In the genomic region with DNA sequence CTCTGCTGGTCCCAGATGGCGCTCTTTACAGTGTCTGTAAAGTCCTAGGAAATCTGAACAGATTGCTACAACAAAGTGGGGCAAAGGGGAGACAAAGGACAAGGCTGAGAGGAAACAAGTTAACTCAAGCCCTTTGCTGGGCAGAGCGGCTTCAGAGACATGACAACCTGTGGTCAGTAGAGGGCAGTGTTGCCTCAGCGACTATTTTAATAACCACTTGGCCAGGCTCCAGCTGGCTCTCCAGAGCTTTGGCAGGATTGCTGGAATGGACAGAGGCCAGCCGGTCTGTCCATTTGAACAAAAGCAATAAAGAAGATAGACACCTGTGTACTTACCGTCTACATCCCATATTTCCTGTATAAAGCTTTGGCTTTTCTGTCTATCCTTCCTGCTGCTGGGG, we compare ENCODE assay signal across 8 mouse cellular contexts. TPM values are rescaled to one million over a fixed set of nuclear protein-coding genes. Genes with fewer than 3 reads are reported as not detected.
DNase-seq lines count a peak whose midpoint lies in the region; ATAC-seq and TF ChIP-seq lines count a peak whose summit lies in the region.

No protein-coding gene starts in this region.

- no peak overlapping the region for H3K4me3 ChIP-seq in kidney, embryonic 14.5 days (ENCODE audit: low read length)
- no peak overlapping the region for H3K4me3 ChIP-seq in liver, adult 2 months (ENCODE audit: insufficient read depth, low read depth, low read length)
- H3K4me3 ChIP-seq in neural tube, embryonic 12.5 days: no peak overlapping the region
- H3K4me3 ChIP-seq in testis, adult 2 months (ENCODE audit: control insufficient read depth, low read depth, low read length): no peak overlapping the region

- peak; percentile 85 for TF ChIP-seq CTCF in liver, adult 2 months (IDR thresholded peaks at IDR 0.05; ENCODE audit: low read depth, low read length)
- peak; percentile 76; the same call in 1 of the 2 replicates for TF ChIP-seq CTCF in testis, adult 2 months (IDR thresholded peaks at IDR 0.05; ENCODE audit: control insufficient read depth, insufficient read depth, insufficient replicate concordance, low read depth, low read length)

- 1% methylated on average over 5 of the region's 5 CpGs for WGBS in kidney, embryonic 14.5 days
- WGBS in liver, adult 2 months: 2% methylated on average over 5 of the region's 5 CpGs
- WGBS in neural tube, embryonic 12.5 days: under 1% methylated on average over 5 of the region's 5 CpGs

- peak; percentile 11 to 50 for DNase-seq in spleen, adult 18-20 months
- DNase-seq in spleen, adult 12 weeks (ENCODE audit: low spot score): no peak
- peak; percentile 69 for DNase-seq in embryo, embryonic 11.5 days (ENCODE audit: low read depth, low spot score)
- peak; percentile 89 for DNase-seq in heart, adult 8-10 months (ENCODE audit: low spot score)
- peak; percentile 71 for DNase-seq in liver, adult 2 months (ENCODE audit: extremely low read depth, low read depth, low spot score)

- ATAC-seq in kidney, embryonic 14.5 days (ENCODE audit: low FRiP score, low TSS enrichment): peak; percentile 61
- peak; percentile 18 for ATAC-seq in neural tube, embryonic 12.5 days (ENCODE audit: low FRiP score, low read depth)

- H3K79me2 ChIP-seq in liver, adult 2 months (ENCODE audit: control insufficient read depth, insufficient read depth, low read length): no peaks in the 10 kb centered on the region

- no peak overlapping the region for H3K27ac ChIP-seq in kidney, embryonic 14.5 days (ENCODE audit: low read depth, low read length)
- no peak overlapping the region for H3K27ac ChIP-seq in liver, adult 2 months (replicated peaks; ENCODE audit: insufficient read depth, low read depth, low read length)
- H3K27ac ChIP-seq in neural tube, embryonic 12.5 days: peak overlapping the region; percentile 10; the same call in 1 of the 2 replicates
- H3K27ac ChIP-seq in testis, adult 2 months (ENCODE audit: control insufficient read depth, insufficient read depth, low read depth, low read length): no peak overlapping the region

- H3K4me2 ChIP-seq in kidney, embryonic 14.5 days (replicated peaks; ENCODE audit: low read depth, low read length): no peak overlapping the region
- no peak overlapping the region for H3K4me2 ChIP-seq in neural tube, embryonic 12.5 days (replicated peaks)

- TF ChIP-seq POLR2A in liver, adult 2 months (IDR thresholded peaks at IDR 0.05; ENCODE audit: extremely low read depth, insufficient read depth, low read length): no peak
- TF ChIP-seq POLR2A in testis, adult 2 months (IDR thresholded peaks at IDR 0.05; ENCODE audit: control insufficient read depth, low read depth, low read length): no peak

- H3K4me1 ChIP-seq in kidney, embryonic 14.5 days (ENCODE audit: control insufficient read depth, insufficient read depth, low read length): peaks cover 16% of the 10 kb centered on the region
- H3K4me1 ChIP-seq in liver, adult 2 months (ENCODE audit: control insufficient read depth, insufficient read depth, low read length): no peaks in the 10 kb centered on the region
- H3K4me1 ChIP-seq in neural tube, embryonic 12.5 days: peaks cover 32% of the 10 kb centered on the region
- peaks cover 2% of the 10 kb centered on the region; the same call in 1 of the 2 replicates for H3K4me1 ChIP-seq in testis, adult 2 months (ENCODE audit: control insufficient read depth, insufficient read depth, low read length)

- H3K9me3 ChIP-seq in kidney, embryonic 14.5 days (ENCODE audit: control insufficient read depth, low read length): no peaks in the 10 kb centered on the region
- H3K9me3 ChIP-seq in neural tube, embryonic 12.5 days: no peaks in the 10 kb centered on the region

- no peaks in the 10 kb centered on the region for H3K27me3 ChIP-seq in kidney, embryonic 14.5 days (ENCODE audit: control insufficient read depth, insufficient read depth, low read length)
- no peaks in the 10 kb centered on the region for H3K27me3 ChIP-seq in liver, adult 2 months (ENCODE audit: control insufficient read depth, insufficient read depth, low read length)
- no peaks in the 10 kb centered on the region for H3K27me3 ChIP-seq in neural tube, embryonic 12.5 days (replicated peaks)
- H3K27me3 ChIP-seq in testis, adult 2 months (ENCODE audit: control insufficient read depth, insufficient read depth, low read length): no peaks in the 10 kb centered on the region

- H3K9ac ChIP-seq in kidney, embryonic 14.5 days (ENCODE audit: low read depth, low read length): no peak overlapping the region
- H3K9ac ChIP-seq in liver, adult 2 months (ENCODE audit: low read depth, low read length): no peak overlapping the region
- no peak overlapping the region for H3K9ac ChIP-seq in neural tube, embryonic 12.5 days

- no peaks in the 10 kb centered on the region for H3K36me3 ChIP-seq in kidney, embryonic 14.5 days (ENCODE audit: control insufficient read depth, insufficient read depth, low read length)
- H3K36me3 ChIP-seq in liver, adult 2 months (ENCODE audit: control insufficient read depth, insufficient read depth, low read length): no peaks in the 10 kb centered on the region
- no peaks in the 10 kb centered on the region for H3K36me3 ChIP-seq in neural tube, embryonic 12.5 days
- no peaks in the 10 kb centered on the region for H3K36me3 ChIP-seq in testis, adult 2 months (ENCODE audit: control insufficient read depth, insufficient read depth, low read length)

RNA-seq across cellular contexts. Expression of a gene that starts 16.0 kb away (rescaled TPM):
- total RNA-seq in heart, adult 8-10 months (2022): under 1 TPM; 0.14 to 0.72 (median 0.22) TPM
- 10.2 and 13.4 TPM in 2 replicates for polyA plus RNA-seq in kidney, embryonic 14.5 days (2014; fragmentation: Nextera tagmentation; extraction: Ambion mirVana)
- total RNA-seq in liver, adult 2 months (2014; rRNA removed): not detected in 2 replicates
- not detected in 2 replicates for polyA plus RNA-seq in liver, adult 2 months (2012; rRNA removed)
- polyA plus RNA-seq in neural tube, embryonic 12.5 days (2016; fragmentation: Nextera tagmentation; extraction: Ambion mirVana): 16.7 and 18.6 TPM in 2 replicates
- polyA plus RNA-seq in testis, adult 2 months (2012; rRNA removed): 5.4 and 6.5 TPM in 2 replicates
